Mouse (Mus musculus) heart, adult 2 months (tissue): ENCODE results near the gene Upk3bl. TPM values are rescaled to one million over a fixed set of nuclear protein-coding genes. Genes with fewer than 3 reads are reported as not detected.

Source experiments
- DNase-seq, 2 experiments: peaks; one replicate each; pipeline ENCODE4 v3.0.0; 2021
- H3K27ac ChIP-seq: fragments of 200-600 bp; 2 replicates; pipeline ENCODE4 v1.8.1; 2022
- H3K27me3 ChIP-seq: fragments of 200-500 bp; 2 replicates; pipeline ENCODE4 v1.6.1; 2012; ENCODE audit warnings: mild to moderate bottlenecking, low read length, inconsistent platforms, mixed read lengths; ENCODE audit not compliant: control insufficient read depth, insufficient read depth
- H3K36me3 ChIP-seq: fragments of 200-500 bp; 2 replicates; pipeline ENCODE4 v1.6.1; 2012; ENCODE audit warnings: low read length, inconsistent platforms; ENCODE audit not compliant: control insufficient read depth, insufficient read depth
- H3K4me1 ChIP-seq: fragments of 200-500 bp; 2 replicates; pipeline ENCODE4 v1.6.1; 2011; ENCODE audit warnings: low read length; ENCODE audit not compliant: control insufficient read depth, insufficient read depth
- H3K4me3 ChIP-seq: fragments of 200-600 bp; 2 replicates; pipeline ENCODE4 v1.8.1; 2022
- H3K79me2 ChIP-seq: fragments of 200-500 bp; replicated peaks from 2 replicates; pipeline ENCODE4 v1.6.1; 2012; ENCODE audit warnings: mild to moderate bottlenecking, inconsistent platforms, low read length, moderate library complexity, mixed read lengths; ENCODE audit not compliant: control insufficient read depth, insufficient read depth
- H3K9ac ChIP-seq: fragments of 200-500 bp; 2 replicates; pipeline ENCODE4 v1.6.1; 2012; ENCODE audit warnings: low read depth, mild to moderate bottlenecking, control low read depth, inconsistent platforms, low read length, mixed read lengths
- CTCF ChIP-seq: fragments of 200-600 bp; IDR thresholded peaks from 2 replicates; pipeline ENCODE4 v1.8.1; 2022; ENCODE audit warnings: antibody characterized with exemption, mild to moderate bottlenecking, moderate library complexity
- EP300 ChIP-seq: fragments of 200-500 bp; IDR thresholded peaks from 2 replicates; pipeline ENCODE4 v1.6.1; 2011; ENCODE audit warnings: low read depth, low read length, control low read depth; ENCODE audit not compliant: insufficient read depth
- POLR2A ChIP-seq: fragments of 200-500 bp; IDR thresholded peaks from 2 replicates; pipeline ENCODE4 v1.6.1; 2011; ENCODE audit warnings: mild to moderate bottlenecking, low read depth, low read length, control low read depth; ENCODE audit not compliant: insufficient read depth
- WGBS: fragments of 180-500 bp; shearing (Covaris S2); methylation state at CpG from one replicate; pipeline ENCODE4 v1.1.7; 2018; 5-methylcytosine and 5-hydroxymethylcytosine counted together
- intact Hi-C: fragments of 180-260 bp; cut with DNase I; formaldehyde crosslinking; loops from one replicate; pipeline ENCODE4 v1.15.1; 2025
- polyA plus RNA-seq: library from polyadenylated mRNA; depleted of rRNA; stranded (reverse); fragments of >200 nt; gene quantifications from 2 replicates; pipeline ENCODE4 v1.2.3, GENCODE M21; 2012
- total RNA-seq, 2 experiments: library from RNA; stranded (reverse); gene quantifications; 2 replicates each; pipeline ENCODE4 v1.2.3; 2021

The Upk3bl gene
- total and polyA plus RNA-seq, 3 experiments = not detected

- 70% methylated on average over 10 of the region's 10 CpGs for WGBS
- no peak overlapping the region for H3K9ac ChIP-seq
- H3K36me3 ChIP-seq = no peaks in the 10 kb centered on the region
- no peak for DNase-seq
- TF ChIP-seq CTCF (no peak), POLR2A (no peak), EP300 (no peak)
- intact Hi-C loops = no loop called here
- peaks cover 3% of the 10 kb centered on the region for H3K4me1 ChIP-seq
- H3K4me3 ChIP-seq = no peak overlapping the region
- H3K27ac ChIP-seq = no peak overlapping the region
- no peaks in the 10 kb centered on the region for H3K27me3 ChIP-seq
- no peaks in the 10 kb centered on the region for H3K79me2 ChIP-seq
Observed at GRCm38 (mm10) chr5:136016014-136016876, 38.0 kb upstream of the Upk3bl start.

GRCm38 (mm10) chr5:136017262-136017661, 37.0 kb upstream of the Upk3bl start:
- no peaks in the 10 kb centered on the region for H3K36me3 ChIP-seq
- no peaks in the 10 kb centered on the region for H3K27me3 ChIP-seq
- H3K4me3 ChIP-seq = no peak overlapping the region
- H3K4me1 ChIP-seq = peaks cover 3% of the 10 kb centered on the region
- no peaks in the 10 kb centered on the region for H3K79me2 ChIP-seq
- no peak for TF ChIP-seq POLR2A
- TF ChIP-seq EP300 = no peak
- TF ChIP-seq CTCF = no peak
- no peak overlapping the region for H3K9ac ChIP-seq
- no peak overlapping the region for H3K27ac ChIP-seq
- peak in 1 of 2 experiments; percentile 35 for DNase-seq
- 75% methylated on average over 6 of the region's 6 CpGs for WGBS
- intact Hi-C loops = no loop called here

- H3K9ac ChIP-seq = no peak overlapping the region
- intact Hi-C loops = no loop called here
- H3K27ac ChIP-seq = no peak overlapping the region
- TF ChIP-seq CTCF (no peak), POLR2A (no peak), EP300 (no peak)
- DNase-seq = no peak
- H3K27me3 ChIP-seq = no peaks in the 10 kb centered on the region
- peaks cover 3% of the 10 kb centered on the region for H3K4me1 ChIP-seq
- 65% methylated on average over 2 of the region's 2 CpGs for WGBS
- no peak overlapping the region for H3K4me3 ChIP-seq
- H3K79me2 ChIP-seq = no peaks in the 10 kb centered on the region
- no peaks in the 10 kb centered on the region for H3K36me3 ChIP-seq
Observed at GRCm38 (mm10) chr5:136018726-136019125, 35.6 kb upstream of the Upk3bl start.

- peak in 1 of 2 experiments; percentile 28 for DNase-seq
- no peak overlapping the region for H3K27ac ChIP-seq
- intact Hi-C loops = no loop called here
- TF ChIP-seq POLR2A (no peak), EP300 (no peak)
- no peaks in the 10 kb centered on the region for H3K27me3 ChIP-seq
- H3K36me3 ChIP-seq = no peaks in the 10 kb centered on the region
- H3K4me1 ChIP-seq = peaks cover 3% of the 10 kb centered on the region
- 31% methylated on average over 1 of the region's 1 CpGs for WGBS
- no peaks in the 10 kb centered on the region for H3K79me2 ChIP-seq
- no peak overlapping the region for H3K4me3 ChIP-seq
- H3K9ac ChIP-seq = no peak overlapping the region
Observed at GRCm38 (mm10) chr5:136019907-136020306, 34.4 kb upstream of the Upk3bl start.

- TF ChIP-seq CTCF (no peak), EP300 (no peak), POLR2A (no peak)
- Histone ChIP-seq H3K9ac (no peak overlapping the region), H3K27me3 (no peaks in the 10 kb centered on the region), H3K4me1 (no peaks in the 10 kb centered on the region), H3K4me3 (no peak overlapping the region), H3K27ac (no peak overlapping the region), H3K36me3 (no peaks in the 10 kb centered on the region), H3K79me2 (no peaks in the 10 kb centered on the region)
- intact Hi-C loops = loop anchor here (5.0 kb wide), 1 partner anchor 43 kb away; the partner anchor contains the start of gene Zp3
- no peak for DNase-seq
- 59% methylated on average over 3 of the region's 3 CpGs for WGBS
Observed at GRCm38 (mm10) chr5:136025712-136026111, 28.6 kb upstream of the Upk3bl start.

GRCm38 (mm10) chr5:136026859-136027258, 27.4 kb upstream of the Upk3bl start:
- no peaks in the 10 kb centered on the region for H3K27me3 ChIP-seq
- no peaks in the 10 kb centered on the region for H3K36me3 ChIP-seq
- TF ChIP-seq POLR2A (no peak), EP300 (no peak)
- no peaks in the 10 kb centered on the region for H3K79me2 ChIP-seq
- no peak overlapping the region for H3K9ac ChIP-seq
- no peak overlapping the region for H3K27ac ChIP-seq
- WGBS = 91% methylated on average over 9 of the region's 9 CpGs
- intact Hi-C loops = loop anchor here (5.0 kb wide), 1 partner anchor 45 kb away; the partner anchor contains the start of gene Zp3
- H3K4me1 ChIP-seq = no peaks in the 10 kb centered on the region
- no peak overlapping the region for H3K4me3 ChIP-seq
- no peak for DNase-seq
